Mouse (Mus musculus) neural tube, embryonic 10.5 days (tissue): ENCODE measurements around the gene Cox4i2.
A peak's percentile ranks its signal among the peaks of the same experiment; 100 is the strongest.

ENCODE experiments used
- DNase-seq: peaks from one replicate; pipeline ENCODE4 v3.0.0-alpha.2; 2017; ENCODE audit warnings: low spot score; ENCODE audit errors: extremely low spot score

Gene Cox4i2

GRCm38 (mm10) chr2:152753944-152754711 lies at the start of gene Cox4i2:
TSS of gene Cox4i2 (plus strand) at chr2:152754173.
- DNase-seq: no peak

DNA sequence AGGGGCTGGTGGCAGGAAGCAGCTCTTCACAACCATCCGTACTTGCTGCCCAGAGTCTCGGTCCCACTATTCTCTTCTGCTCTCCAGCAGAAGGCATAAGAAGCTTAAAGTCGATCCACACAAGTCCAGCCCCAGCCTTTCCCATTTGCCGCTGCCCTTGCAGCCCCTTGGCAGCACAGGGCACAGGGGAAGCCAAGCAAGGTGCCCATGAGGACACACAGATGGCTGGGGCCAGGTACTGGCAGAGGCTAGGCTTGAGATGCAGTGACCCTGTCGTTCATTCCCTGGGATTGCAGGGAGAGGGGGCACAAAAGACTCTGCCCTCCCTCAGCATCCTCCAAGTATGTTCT lies 49.7 kb upstream of the Cox4i2 start:
- DNase-seq: no peak

GRCm38 (mm10) chr2:152704811-152705370 lies 49.1 kb upstream of the Cox4i2 start:
- DNase-seq: no peak

DNA sequence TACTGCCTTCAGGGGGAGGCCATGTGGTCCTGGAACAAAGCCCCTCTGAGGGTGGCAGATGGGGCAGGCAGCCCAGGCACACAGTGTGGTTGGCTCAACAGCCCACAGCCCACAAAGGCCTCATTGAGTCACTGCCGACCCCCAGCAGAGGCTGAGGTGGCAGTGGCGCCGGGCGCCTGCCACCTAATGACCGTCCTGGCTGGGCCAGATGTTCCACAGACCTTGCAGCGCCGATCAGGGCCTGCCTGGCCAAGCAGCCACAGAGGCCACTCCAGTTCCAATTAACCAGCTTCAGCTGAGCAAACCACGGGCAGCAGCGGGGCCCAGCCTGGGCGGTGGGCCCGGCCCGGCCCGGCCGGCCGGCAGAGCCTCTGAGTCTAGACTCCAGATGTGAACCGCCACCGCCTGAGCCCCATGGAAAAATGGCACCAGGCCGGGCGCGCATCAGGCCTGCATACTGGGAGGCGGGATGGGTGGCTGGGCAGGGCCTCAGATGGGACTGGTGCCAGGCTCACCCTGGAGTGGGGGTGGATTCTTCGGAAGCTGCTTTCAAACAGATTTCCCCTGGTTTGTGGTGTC lies 47.9 kb upstream of the Cox4i2 start:
- DNase-seq: peak; percentile 44

- DNase-seq: no peak
Measured at GRCm38 (mm10) chr2:152707186-152707585, 46.8 kb upstream of the Cox4i2 start.

- peak; percentile 89 for DNase-seq
Measured at GRCm38 (mm10) chr2:152707627-152708026, 46.3 kb upstream of the Cox4i2 start.

- DNase-seq: no peak
Measured at GRCm38 (mm10) chr2:152709066-152709465, 44.9 kb upstream of the Cox4i2 start.

- DNase-seq: no peak
Measured at GRCm38 (mm10) chr2:152716241-152716772, 37.7 kb upstream of the Cox4i2 start.

GRCm38 (mm10) chr2:152717652-152718051 lies 36.3 kb upstream of the Cox4i2 start:
- no peak for DNase-seq

DNA sequence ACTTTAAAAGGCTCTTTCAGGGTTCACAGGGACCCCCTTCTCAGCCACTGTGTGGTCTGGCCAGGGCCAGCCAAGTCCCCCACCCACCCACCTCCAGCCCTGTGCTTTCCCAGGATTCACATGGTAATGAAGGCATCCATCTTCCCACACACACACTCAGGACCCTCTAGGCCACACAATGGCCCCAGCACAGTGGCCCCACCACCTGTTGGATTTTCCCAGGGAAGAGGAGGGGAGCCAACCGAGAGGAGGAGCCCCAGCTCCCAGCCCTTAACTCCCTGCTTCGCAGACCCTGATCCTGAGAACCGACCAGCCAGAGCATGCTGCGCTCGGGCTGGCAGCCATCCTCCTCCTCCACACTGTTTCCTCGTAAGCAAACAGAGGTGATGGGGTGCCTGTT lies 35.9 kb upstream of the Cox4i2 start:
- peak; percentile 63 for DNase-seq

GRCm38 (mm10) chr2:152723651-152724331 lies 30.2 kb upstream of the Cox4i2 start:
- peak; percentile 71 for DNase-seq

DNA sequence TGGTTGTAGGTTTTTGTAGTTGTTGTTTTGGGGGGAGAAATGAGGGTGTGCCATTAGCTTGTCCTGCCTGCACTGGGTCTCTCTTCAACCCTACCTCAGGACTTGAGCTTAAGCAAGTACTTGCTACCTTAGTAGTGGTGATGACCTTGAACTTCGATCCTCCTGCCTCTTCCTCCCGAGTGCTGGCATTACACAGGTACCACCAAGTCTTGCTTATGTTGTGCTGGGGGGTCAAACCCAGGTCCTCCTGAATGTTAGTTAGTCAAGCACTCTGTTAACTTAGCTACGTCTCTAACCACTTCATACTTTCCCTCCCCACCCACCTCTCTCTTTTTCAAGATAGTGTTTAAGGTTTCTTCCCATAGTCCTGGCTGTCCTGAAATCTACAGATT lies 29.6 kb upstream of the Cox4i2 start:
- DNase-seq: no peak

DNA sequence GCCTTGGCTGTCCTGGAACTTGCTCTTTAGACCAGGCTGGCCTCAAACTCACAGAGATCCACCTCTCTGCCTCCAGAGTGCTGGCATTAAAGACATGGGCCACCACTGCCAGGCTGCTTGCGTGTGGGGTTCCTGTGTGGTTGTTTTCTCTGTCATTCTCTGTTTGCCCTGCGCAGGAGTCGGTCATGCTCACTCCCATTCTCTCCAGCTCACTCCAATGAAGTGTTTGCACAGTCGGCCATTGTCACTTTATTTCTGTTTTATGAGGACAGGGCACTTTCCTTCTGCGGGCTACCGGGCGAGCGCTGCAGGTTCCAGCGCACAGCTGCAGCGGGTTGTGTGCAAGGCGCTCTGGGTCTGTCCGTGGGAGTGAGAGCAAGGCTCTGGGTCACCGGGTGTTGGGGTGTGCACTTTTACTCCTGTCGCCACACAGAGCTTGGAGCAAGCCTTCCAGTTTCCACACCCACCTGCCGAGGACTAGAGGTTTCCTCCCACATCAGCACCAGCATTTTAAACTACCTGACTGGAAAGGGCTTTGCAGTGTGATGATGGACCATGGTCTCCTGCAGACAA lies 28.7 kb upstream of the Cox4i2 start:
- DNase-seq: peak; percentile 19

- DNase-seq: peak; percentile 13
Measured at GRCm38 (mm10) chr2:152726213-152726612, 27.8 kb upstream of the Cox4i2 start.

DNA sequence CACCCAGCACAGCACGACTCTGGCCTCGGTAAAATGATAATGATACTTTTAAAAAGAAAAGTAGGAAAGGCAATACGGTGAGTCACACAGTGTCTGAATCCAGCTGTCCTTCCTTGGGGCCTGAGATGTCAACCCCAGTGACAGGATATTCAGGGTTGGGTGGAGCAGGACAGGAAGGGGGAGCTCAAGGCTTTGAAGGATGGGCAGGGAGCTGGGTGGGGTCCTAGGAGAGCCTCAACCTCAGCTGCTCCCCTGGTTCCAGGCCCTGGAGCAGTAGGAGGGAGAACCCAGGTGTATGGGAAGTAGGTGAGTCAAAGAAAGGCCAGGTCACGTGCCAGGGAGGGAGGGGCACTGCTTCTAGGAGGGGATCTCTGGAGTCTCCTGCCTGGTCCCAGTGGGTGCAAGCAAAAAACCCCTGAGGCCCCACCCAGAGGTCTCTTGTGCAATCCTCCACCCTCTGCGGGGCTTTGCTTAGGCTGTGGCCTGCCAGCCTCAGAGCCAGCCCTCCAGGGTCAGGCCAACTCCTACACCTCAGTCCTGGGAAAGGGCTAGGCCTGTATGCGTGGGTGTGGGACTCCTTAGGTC lies 27.1 kb upstream of the Cox4i2 start:
- peak; percentile 12 for DNase-seq

GRCm38 (mm10) chr2:152727795-152728510 lies 26.0 kb upstream of the Cox4i2 start:
- peak; percentile 16 for DNase-seq

DNA sequence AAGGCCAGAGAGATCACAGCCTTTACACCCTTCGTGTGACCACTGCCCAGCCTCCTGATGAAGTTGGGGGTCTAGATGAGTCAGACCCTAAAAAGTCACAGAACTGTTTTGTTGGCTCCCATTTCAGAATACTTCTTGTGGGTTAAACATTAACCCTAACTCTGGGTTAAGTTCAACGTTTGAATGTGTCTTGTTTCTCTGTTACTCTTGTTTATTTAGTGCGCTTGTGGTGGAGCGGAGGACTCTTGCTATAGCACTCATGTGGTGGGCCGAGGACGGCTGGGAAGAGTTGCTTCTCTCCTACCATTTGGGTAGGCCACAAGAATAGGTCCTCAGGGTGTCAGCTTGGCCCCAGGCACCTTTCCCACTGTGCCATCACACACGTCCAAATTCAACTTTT lies 25.4 kb upstream of the Cox4i2 start:
- DNase-seq: no peak

DNA sequence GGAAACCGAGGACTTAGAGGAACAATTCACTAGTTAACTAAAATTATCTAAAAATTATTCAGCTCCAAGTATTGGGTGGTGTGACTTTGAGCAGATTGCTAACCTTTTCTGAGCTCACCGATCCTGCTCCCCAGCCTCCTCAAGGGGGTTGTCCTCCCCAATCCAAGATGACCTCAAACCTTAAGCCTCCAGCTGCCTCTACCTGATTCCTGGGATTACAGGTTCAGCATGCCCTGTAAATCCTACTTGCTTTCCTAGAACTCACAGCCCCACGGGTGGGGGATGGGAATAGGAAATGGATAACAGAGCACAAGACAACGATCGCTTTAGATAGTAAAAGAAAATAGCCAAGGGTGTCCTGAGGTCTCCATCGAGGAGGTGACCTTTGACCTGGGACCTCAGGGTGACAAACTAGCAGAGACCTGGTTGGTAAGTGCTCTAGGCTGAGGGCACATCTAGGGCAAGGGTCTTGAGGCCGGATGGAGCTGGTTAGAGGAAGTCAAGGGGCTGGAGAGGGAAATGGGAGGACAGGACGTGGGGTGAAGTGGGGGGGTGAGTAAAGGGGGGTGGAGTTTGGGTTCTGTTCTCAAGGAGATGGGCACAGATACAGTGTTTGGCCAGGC lies 24.8 kb upstream of the Cox4i2 start:
- DNase-seq: peak; percentile 52

GRCm38 (mm10) chr2:152729636-152730020 lies 24.3 kb upstream of the Cox4i2 start:
- DNase-seq: peak; percentile 86

GRCm38 (mm10) chr2:152733201-152733600 lies 20.8 kb upstream of the Cox4i2 start:
- DNase-seq: no peak
